ENCODE assay signal across 9 mouse cellular contexts in the genomic region with DNA sequence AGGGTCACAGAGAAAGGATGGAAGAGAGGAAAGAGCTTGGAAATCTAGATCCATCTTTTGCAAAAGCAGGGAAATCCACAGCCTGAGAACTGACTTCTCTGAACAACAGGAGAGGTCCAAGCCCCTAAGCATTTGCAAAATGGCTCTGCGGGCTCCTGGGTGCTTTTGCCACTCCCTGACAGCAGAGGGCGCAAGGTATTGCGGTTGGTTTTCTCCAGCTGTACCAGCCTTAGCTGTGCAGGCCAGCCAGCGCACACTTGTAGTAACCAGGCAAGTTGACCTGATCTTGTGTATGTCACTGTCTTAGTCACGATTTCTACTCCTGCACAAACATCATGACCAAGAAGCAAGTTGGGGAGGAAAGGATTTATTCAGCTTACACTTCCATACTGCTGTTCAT. TPM values are rescaled to one million over a fixed set of nuclear protein-coding genes. Genes with fewer than 3 reads are reported as not detected.
DNase-seq lines count a peak whose midpoint lies in the region; ATAC-seq and TF ChIP-seq lines count a peak whose summit lies in the region.
"Had no signal": no experiment of that assay in that cellular context is flagged by ENCODE, and none has a peak within 500 bp of the region (broad histone marks: within the 10 kb centered on the region; RNA-seq: fewer than 3 reads in every experiment).

No protein-coding gene starts in this region.

- H3K27me3 ChIP-seq in midbrain, embryonic 10.5 days (ENCODE audit: low read depth, poor library complexity, severe bottlenecking) = peaks cover 45% of the 10 kb centered on the region
- H3K27me3 ChIP-seq in midbrain, embryonic 15.5 days (replicated peaks) = peaks cover 45% of the 10 kb centered on the region
- H3K27me3 ChIP-seq in embryonic facial prominence, embryonic 14.5 days (replicated peaks; ENCODE audit: control insufficient read depth, insufficient read depth, low read length) = peaks cover 35% of the 10 kb centered on the region
- no peaks in the 10 kb centered on the region for H3K27me3 ChIP-seq in kidney, adult 2 months (replicated peaks; ENCODE audit: control insufficient read depth, insufficient read depth, low read length)
- H3K27me3 ChIP-seq in liver, postnatal 0 days (ENCODE audit: insufficient read depth, low read length) = peaks cover 17% of the 10 kb centered on the region

- no peaks in the 10 kb centered on the region for H3K36me3 ChIP-seq in midbrain, embryonic 10.5 days
- H3K36me3 ChIP-seq in midbrain, embryonic 15.5 days (replicated peaks) = no peaks in the 10 kb centered on the region
- H3K36me3 ChIP-seq in embryonic facial prominence, embryonic 14.5 days (ENCODE audit: control insufficient read depth, insufficient read depth, low read length) = no peaks in the 10 kb centered on the region
- no peaks in the 10 kb centered on the region; the same call in 1 of the 2 replicates for H3K36me3 ChIP-seq in kidney, adult 2 months (ENCODE audit: control insufficient read depth, insufficient read depth, low read length)
- H3K36me3 ChIP-seq in liver, postnatal 0 days (replicated peaks; ENCODE audit: insufficient read depth, low read length) = no peaks in the 10 kb centered on the region
- H3K36me3 ChIP-seq: neural tube, embryonic 13.5 days had no signal

- no peak overlapping the region for H3K4me3 ChIP-seq in midbrain, embryonic 10.5 days
- no peak overlapping the region for H3K4me3 ChIP-seq in midbrain, embryonic 15.5 days
- H3K4me3 ChIP-seq in embryonic facial prominence, embryonic 14.5 days (ENCODE audit: low read depth, low read length) = no peak overlapping the region
- no peak overlapping the region for H3K4me3 ChIP-seq in kidney, adult 2 months (ENCODE audit: insufficient read depth, low read depth, low read length)
- no peak overlapping the region for H3K4me3 ChIP-seq in liver, postnatal 0 days (ENCODE audit: low read depth, low read length)
- H3K4me3 ChIP-seq: neural tube, embryonic 13.5 days had no signal

- 14% methylated on average over 5 of the region's 5 CpGs for WGBS in midbrain, embryonic 10.5 days
- WGBS in midbrain, embryonic 15.5 days = 9% methylated on average over 5 of the region's 5 CpGs
- WGBS in embryonic facial prominence, embryonic 14.5 days = 9% methylated on average over 5 of the region's 5 CpGs
- 6% methylated on average over 5 of the region's 5 CpGs for WGBS in kidney, adult 2 months
- 6% methylated on average over 5 of the region's 5 CpGs for WGBS in liver, postnatal 0 days (ENCODE audit: insufficient replicate concordance)

- peak; percentile 92 for TF ChIP-seq CTCF in kidney, adult 2 months (conservative IDR thresholded peaks at IDR 0.05; ENCODE audit: insufficient read depth, insufficient read length, low read depth, low read length)
- TF ChIP-seq CTCF in liver, postnatal 0 days (IDR thresholded peaks at IDR 0.05; ENCODE audit: low read depth) = peak; percentile 83

- peak; percentile 71 for DNase-seq in midbrain, embryonic 10.5 days (ENCODE audit: low spot score)
- DNase-seq in adrenal gland, postnatal 25 days = peak; percentile 69
- peak; percentile 55 for DNase-seq in embryonic facial prominence, embryonic 14.5 days (ENCODE audit: low spot score)
- peak; percentile 75 for DNase-seq in kidney, adult 2 months
- peak; percentile 80 for DNase-seq in liver, postnatal 0 days
- peak; percentile 32 for DNase-seq in retina, adult 2 months (ENCODE audit: low read depth, low spot score)
- DNase-seq in urinary bladder, postnatal 14 days (ENCODE audit: low spot score) = peak; percentile 68

- H3K27ac ChIP-seq in midbrain, embryonic 10.5 days (replicated peaks) = no peak overlapping the region
- no peak overlapping the region for H3K27ac ChIP-seq in midbrain, embryonic 15.5 days
- no peak overlapping the region for H3K27ac ChIP-seq in embryonic facial prominence, embryonic 14.5 days (replicated peaks; ENCODE audit: low read depth, low read length)
- H3K27ac ChIP-seq in kidney, adult 2 months (ENCODE audit: insufficient read depth, low read depth, low read length) = no peak overlapping the region
- no peak overlapping the region for H3K27ac ChIP-seq in liver, postnatal 0 days (ENCODE audit: low read depth)
- H3K27ac ChIP-seq: neural tube, embryonic 13.5 days had no signal

- H3K9me3 ChIP-seq in midbrain, embryonic 10.5 days (replicated peaks) = no peaks in the 10 kb centered on the region
- no peaks in the 10 kb centered on the region for H3K9me3 ChIP-seq in midbrain, embryonic 15.5 days
- no peaks in the 10 kb centered on the region for H3K9me3 ChIP-seq in embryonic facial prominence, embryonic 14.5 days (ENCODE audit: control insufficient read depth, low read length)
- H3K9me3 ChIP-seq in liver, postnatal 0 days (ENCODE audit: low read length) = no peaks in the 10 kb centered on the region
- H3K9me3 ChIP-seq: neural tube, embryonic 13.5 days had no signal

- TF ChIP-seq EP300 in liver, postnatal 0 days (IDR thresholded peaks at IDR 0.05; ENCODE audit: low read depth) = no peak

- ATAC-seq in midbrain, embryonic 15.5 days (replicated peaks) = no peak
- no peak for ATAC-seq in embryonic facial prominence, embryonic 14.5 days (ENCODE audit: low read depth)
- ATAC-seq in liver, postnatal 0 days = peak; percentile 51; the same call in 1 of the 2 replicates

- H3K4me1 ChIP-seq in midbrain, embryonic 10.5 days = peaks cover 10% of the 10 kb centered on the region
- peaks cover 11% of the 10 kb centered on the region; the same call in 1 of the 2 replicates for H3K4me1 ChIP-seq in midbrain, embryonic 15.5 days
- H3K4me1 ChIP-seq in embryonic facial prominence, embryonic 14.5 days (ENCODE audit: control insufficient read depth, insufficient read depth, low read length) = peaks cover 11% of the 10 kb centered on the region; the same call in 1 of the 2 replicates
- H3K4me1 ChIP-seq in kidney, adult 2 months (ENCODE audit: control insufficient read depth, insufficient read depth, low read length) = no peaks in the 10 kb centered on the region
- H3K4me1 ChIP-seq in liver, postnatal 0 days (ENCODE audit: insufficient read depth) = peaks cover 7% of the 10 kb centered on the region; the same call in 1 of the 2 replicates

- no peak for TF ChIP-seq POLR2A in kidney, adult 2 months (IDR thresholded peaks at IDR 0.05; ENCODE audit: low read depth, low read length)

- H3K9ac ChIP-seq in midbrain, embryonic 15.5 days = no peak overlapping the region
- H3K9ac ChIP-seq in embryonic facial prominence, embryonic 14.5 days (ENCODE audit: low read depth, low read length) = no peak overlapping the region
- no peak overlapping the region for H3K9ac ChIP-seq in liver, postnatal 0 days (replicated peaks)
- H3K9ac ChIP-seq: neural tube, embryonic 13.5 days had no signal

- no peak overlapping the region for H3K4me2 ChIP-seq in midbrain, embryonic 15.5 days
- no peak overlapping the region for H3K4me2 ChIP-seq in embryonic facial prominence, embryonic 14.5 days (ENCODE audit: low read depth, low read length)
- H3K4me2 ChIP-seq in liver, postnatal 0 days (ENCODE audit: low read depth, low read length) = no peak overlapping the region
- H3K4me2 ChIP-seq: neural tube, embryonic 13.5 days had no signal

RNA-seq across cellular contexts. Expression of a gene that starts 18.2 kb away (rescaled TPM):
- 0.16 TPM in 2 replicates for polyA plus RNA-seq in midbrain, embryonic 10.5 days (2016; fragmentation: Nextera tagmentation; extraction: Ambion mirVana)
- polyA plus RNA-seq in midbrain, embryonic 15.5 days (2015; fragmentation: Nextera tagmentation; extraction: Ambion mirVana) = 5.4 and 5.5 TPM in 2 replicates
- 0.24 TPM in 1 of 2 replicates, not detected in the other for total RNA-seq in adrenal gland, postnatal 25 days (2021)
- polyA plus RNA-seq in embryonic facial prominence, embryonic 14.5 days (2014; fragmentation: Nextera tagmentation; extraction: Ambion mirVana) = 3.2 and 3.3 TPM in 2 replicates
- 71.7 and 91.3 TPM in 2 replicates for polyA plus RNA-seq in kidney, adult 2 months (2012; rRNA removed)
- 7.5 and 8.5 TPM in 2 replicates for polyA plus RNA-seq in liver, postnatal 0 days (2015; fragmentation: Nextera tagmentation; extraction: Ambion mirVana)

RNA-seq across cellular contexts. Expression of a gene that starts 25.0 kb away (rescaled TPM):
- polyA plus RNA-seq in midbrain, embryonic 10.5 days (2016; fragmentation: Nextera tagmentation; extraction: Ambion mirVana) = 0.19 and 0.33 TPM in 2 replicates
- 0.23 TPM in 1 of 2 replicates, not detected in the other for polyA plus RNA-seq in midbrain, embryonic 15.5 days (2015; fragmentation: Nextera tagmentation; extraction: Ambion mirVana)
- total RNA-seq in adrenal gland, postnatal 25 days (2021) = not detected in 2 replicates
- polyA plus RNA-seq in embryonic facial prominence, embryonic 14.5 days (2014; fragmentation: Nextera tagmentation; extraction: Ambion mirVana) = not detected in 2 replicates
- polyA plus RNA-seq in kidney, adult 2 months (2012; rRNA removed) = 0.34 and 0.73 TPM in 2 replicates
- polyA plus RNA-seq in liver, postnatal 0 days (2015; fragmentation: Nextera tagmentation; extraction: Ambion mirVana) = not detected in 2 replicates

RNA-seq across cellular contexts. Expression of a gene that starts 29.7 kb away (rescaled TPM):
- polyA plus RNA-seq in midbrain, embryonic 10.5 days (2016; fragmentation: Nextera tagmentation; extraction: Ambion mirVana) = not detected in 2 replicates
- not detected in 2 replicates for polyA plus RNA-seq in midbrain, embryonic 15.5 days (2015; fragmentation: Nextera tagmentation; extraction: Ambion mirVana)
- total RNA-seq in adrenal gland, postnatal 25 days (2021) = 5.8 and 7.7 TPM in 2 replicates
- 0.29 and 0.88 TPM in 2 replicates for polyA plus RNA-seq in embryonic facial prominence, embryonic 14.5 days (2014; fragmentation: Nextera tagmentation; extraction: Ambion mirVana)
- polyA plus RNA-seq in kidney, adult 2 months (2012; rRNA removed) = 0.36 and 0.39 TPM in 2 replicates
- polyA plus RNA-seq in liver, postnatal 0 days (2015; fragmentation: Nextera tagmentation; extraction: Ambion mirVana) = 10.9 and 12.1 TPM in 2 replicates
- polyA plus RNA-seq: neural tube, embryonic 13.5 days had no signal

RNA-seq across cellular contexts. Expression of a gene that starts 37.8 kb away (rescaled TPM):
- 96.3 and 103 TPM in 2 replicates for polyA plus RNA-seq in midbrain, embryonic 10.5 days (2016; fragmentation: Nextera tagmentation; extraction: Ambion mirVana)
- polyA plus RNA-seq in midbrain, embryonic 15.5 days (2015; fragmentation: Nextera tagmentation; extraction: Ambion mirVana) = 57.5 and 60.1 TPM in 2 replicates
- 58.3 and 73.6 TPM in 2 replicates for total RNA-seq in adrenal gland, postnatal 25 days (2021)
- polyA plus RNA-seq in embryonic facial prominence, embryonic 14.5 days (2014; fragmentation: Nextera tagmentation; extraction: Ambion mirVana) = 59.7 and 62.9 TPM in 2 replicates
- polyA plus RNA-seq in kidney, adult 2 months (2012; rRNA removed) = 33.3 and 33.8 TPM in 2 replicates
- 24.3 and 26.5 TPM in 2 replicates for polyA plus RNA-seq in liver, postnatal 0 days (2015; fragmentation: Nextera tagmentation; extraction: Ambion mirVana)
